Mouse (Mus musculus): ENCODE results near the gene Cdh23.

Gene Cdh23

GRCm38 (mm10) chr10:60369405-60369804 lies 326.9 kb downstream of the Cdh23 start:
- CTCF ChIA-PET = no interaction called here

- CTCF ChIA-PET = interaction anchor here (0.8 kb wide), 1 partner anchor 15 kb away, joined by 4 read pairs; no protein-coding TSS in a partner anchor
These were observed 328.4 kb downstream of the Cdh23 start for GRCm38 (mm10) chr10:60367904-60368303.

GRCm38 (mm10) chr10:60367145-60367544 lies 329.1 kb downstream of the Cdh23 start:
- CTCF ChIA-PET = no interaction called here

- CTCF ChIA-PET = no interaction called here
These were observed 332.9 kb downstream of the Cdh23 start for GRCm38 (mm10) chr10:60363426-60363825.

- CTCF ChIA-PET = no interaction called here
These were observed 334.0 kb downstream of the Cdh23 start for GRCm38 (mm10) chr10:60362310-60362628.

- CTCF ChIA-PET = no interaction called here
These were observed 334.5 kb downstream of the Cdh23 start for GRCm38 (mm10) chr10:60361615-60362309.

GRCm38 (mm10) chr10:60358776-60359175 lies 337.5 kb downstream of the Cdh23 start:
- CTCF ChIA-PET = no interaction called here

- CTCF ChIA-PET = no interaction called here
These were observed 338.4 kb downstream of the Cdh23 start for GRCm38 (mm10) chr10:60357901-60358300.

- CTCF ChIA-PET = no interaction called here
These were observed 338.8 kb downstream of the Cdh23 start for GRCm38 (mm10) chr10:60357441-60357840.

GRCm38 (mm10) chr10:60354881-60355677 lies 341.2 kb downstream of the Cdh23 start:
- CTCF ChIA-PET = no interaction called here

GRCm38 (mm10) chr10:60354003-60354325 lies 342.3 kb downstream of the Cdh23 start:
- CTCF ChIA-PET = no interaction called here

GRCm38 (mm10) chr10:60353241-60354002 lies 342.9 kb downstream of the Cdh23 start:
- CTCF ChIA-PET = interaction anchor here (0.5 kb wide), 1 partner anchor 404 kb away, joined by 5 read pairs; no protein-coding TSS in a partner anchor

GRCm38 (mm10) chr10:60351761-60352455 lies 344.4 kb downstream of the Cdh23 start:
- CTCF ChIA-PET = interaction anchor here (0.6 kb wide), 4 partner anchors 39 to 1908 kb away, joined by 3 to 7 read pairs (median 3); no protein-coding TSS in a partner anchor

GRCm38 (mm10) chr10:60351248-60351647 lies 345.0 kb downstream of the Cdh23 start:
- CTCF ChIA-PET = interaction anchor here (0.6 kb wide), 1 partner anchor 40 kb away, joined by 3 read pairs; no protein-coding TSS in a partner anchor

- CTCF ChIA-PET = no interaction called here
These were observed 345.5 kb downstream of the Cdh23 start for GRCm38 (mm10) chr10:60350805-60351167.

- CTCF ChIA-PET = interaction anchor here (0.7 to 1.0 kb wide), 3 partner anchors 22 to 106 kb away, joined by 3 to 4 read pairs (median 3); no protein-coding TSS in a partner anchor
These were observed 346.0 kb downstream of the Cdh23 start for GRCm38 (mm10) chr10:60350077-60350804.

- CTCF ChIA-PET = interaction anchor here (0.7 to 1.0 kb wide), 3 partner anchors 23 to 106 kb away, joined by 3 to 4 read pairs (median 3); no protein-coding TSS in a partner anchor
These were observed 346.6 kb downstream of the Cdh23 start for GRCm38 (mm10) chr10:60349644-60350043.

GRCm38 (mm10) chr10:60349056-60349455 lies 347.2 kb downstream of the Cdh23 start:
- CTCF ChIA-PET = no interaction called here

GRCm38 (mm10) chr10:60347768-60348610 lies 348.3 kb downstream of the Cdh23 start:
- CTCF ChIA-PET = interaction anchor here (0.5 to 0.9 kb wide), 2 partner anchors 56 to 60 kb away, joined by 3 read pairs; no protein-coding TSS in a partner anchor

All from spleen, embryonic (tissue).